Comparison of ENCODE assay signal across 33 mouse cellular contexts in genomic region chr7:88405311-88405710, GRCm38 (mm10). TPM values are rescaled to one million over a fixed set of nuclear protein-coding genes. Genes with fewer than 3 reads are reported as not detected.
"Had no signal": no experiment of that assay in that cellular context is flagged by ENCODE, and none has a peak within 500 bp of the region (broad histone marks: within the 10 kb centered on the region; RNA-seq: fewer than 3 reads in every experiment).

No protein-coding gene starts in this region.

- H3K9me3 ChIP-seq: limb, embryonic 10.5 days; limb, embryonic 13.5 days; limb, embryonic 15.5 days; liver, embryonic 12.5 days; liver, embryonic 13.5 days; liver, embryonic 15.5 days; lung, embryonic 15.5 days; midbrain, embryonic 10.5 days; midbrain, embryonic 12.5 days; midbrain, embryonic 13.5 days; neural tube, embryonic 12.5 days; neural tube, embryonic 13.5 days had no signal

- ATAC-seq: liver, embryonic 12.5 days; liver, postnatal 0 days; lung, postnatal 0 days; midbrain, embryonic 13.5 days; midbrain, embryonic 16.5 days had no signal

- H3K9ac ChIP-seq: limb, embryonic 12.5 days; limb, embryonic 13.5 days; limb, embryonic 15.5 days; liver, embryonic 12.5 days; liver, embryonic 13.5 days; liver, embryonic 14.5 days; liver, embryonic 15.5 days; liver, postnatal 0 days; lung, embryonic 14.5 days; lung, embryonic 15.5 days; midbrain, embryonic 12.5 days; midbrain, embryonic 13.5 days; neural tube, embryonic 12.5 days; neural tube, embryonic 13.5 days had no signal

- DNase-seq: left cerebral cortex, postnatal 4 days; liver; liver, embryonic 13.5 days; liver, postnatal 0 days; lung, adult 18-20 months; lung, adult 2 months; lung, embryonic 14.5 days; lung, postnatal 10 days; lung, postnatal 14 days; lung, postnatal 36 days; lung, postnatal 4 days; midbrain, embryonic 14.5 days had no signal

- H3K4me1 ChIP-seq: limb, embryonic 10.5 days; limb, embryonic 12.5 days; limb, embryonic 13.5 days; limb, embryonic 15.5 days; liver, embryonic 12.5 days; liver, embryonic 13.5 days; liver, embryonic 15.5 days; lung, embryonic 15.5 days; midbrain, embryonic 10.5 days; midbrain, embryonic 12.5 days; midbrain, embryonic 13.5 days; neural tube, embryonic 12.5 days; neural tube, embryonic 13.5 days had no signal

- H3K4me3 ChIP-seq: limb, embryonic 10.5 days; limb, embryonic 12.5 days; limb, embryonic 13.5 days; limb, embryonic 15.5 days; liver, embryonic 12.5 days; liver, embryonic 13.5 days; liver, embryonic 15.5 days; lung, embryonic 15.5 days; megakaryocyte, embryonic 14.5 days; midbrain, embryonic 10.5 days; midbrain, embryonic 12.5 days; midbrain, embryonic 13.5 days; myocyte; neural tube, embryonic 12.5 days; neural tube, embryonic 13.5 days had no signal

- H3K36me3 ChIP-seq: limb, embryonic 10.5 days; limb, embryonic 12.5 days; limb, embryonic 13.5 days; limb, embryonic 15.5 days; liver, embryonic 12.5 days; liver, embryonic 13.5 days; liver, embryonic 15.5 days; lung, embryonic 15.5 days; midbrain, embryonic 10.5 days; midbrain, embryonic 12.5 days; midbrain, embryonic 13.5 days; neural tube, embryonic 12.5 days; neural tube, embryonic 13.5 days had no signal

- H3K27me3 ChIP-seq: limb, embryonic 12.5 days; limb, embryonic 13.5 days; limb, embryonic 15.5 days; liver, embryonic 12.5 days; liver, embryonic 13.5 days; liver, embryonic 15.5 days; lung, embryonic 15.5 days; megakaryocyte, embryonic 14.5 days; midbrain, embryonic 12.5 days; midbrain, embryonic 13.5 days; neural tube, embryonic 12.5 days; neural tube, embryonic 13.5 days had no signal

- H3K27ac ChIP-seq: limb, embryonic 10.5 days; limb, embryonic 12.5 days; limb, embryonic 13.5 days; limb, embryonic 15.5 days; liver, embryonic 12.5 days; liver, embryonic 13.5 days; liver, embryonic 14.5 days; liver, embryonic 15.5 days; lung, embryonic 15.5 days; macrophage; midbrain, embryonic 10.5 days; midbrain, embryonic 12.5 days; midbrain, embryonic 13.5 days; neural tube, embryonic 12.5 days; neural tube, embryonic 13.5 days had no signal

- H3K4me2 ChIP-seq: limb, embryonic 12.5 days; limb, embryonic 13.5 days; limb, embryonic 15.5 days; liver, embryonic 11.5 days; liver, embryonic 12.5 days; liver, embryonic 13.5 days; liver, embryonic 15.5 days; lung, embryonic 14.5 days; lung, embryonic 15.5 days; midbrain, embryonic 11.5 days; midbrain, embryonic 12.5 days; midbrain, embryonic 13.5 days; neural tube, embryonic 12.5 days; neural tube, embryonic 13.5 days had no signal

RNA-seq across cellular contexts. Expression of gene Rab38, which starts 24.8 kb away (rescaled TPM):
- total RNA-seq: monocyte, adult 5-6 weeks had no signal
